Mouse (Mus musculus): ENCODE results near the gene Clasp2.

DNA sequence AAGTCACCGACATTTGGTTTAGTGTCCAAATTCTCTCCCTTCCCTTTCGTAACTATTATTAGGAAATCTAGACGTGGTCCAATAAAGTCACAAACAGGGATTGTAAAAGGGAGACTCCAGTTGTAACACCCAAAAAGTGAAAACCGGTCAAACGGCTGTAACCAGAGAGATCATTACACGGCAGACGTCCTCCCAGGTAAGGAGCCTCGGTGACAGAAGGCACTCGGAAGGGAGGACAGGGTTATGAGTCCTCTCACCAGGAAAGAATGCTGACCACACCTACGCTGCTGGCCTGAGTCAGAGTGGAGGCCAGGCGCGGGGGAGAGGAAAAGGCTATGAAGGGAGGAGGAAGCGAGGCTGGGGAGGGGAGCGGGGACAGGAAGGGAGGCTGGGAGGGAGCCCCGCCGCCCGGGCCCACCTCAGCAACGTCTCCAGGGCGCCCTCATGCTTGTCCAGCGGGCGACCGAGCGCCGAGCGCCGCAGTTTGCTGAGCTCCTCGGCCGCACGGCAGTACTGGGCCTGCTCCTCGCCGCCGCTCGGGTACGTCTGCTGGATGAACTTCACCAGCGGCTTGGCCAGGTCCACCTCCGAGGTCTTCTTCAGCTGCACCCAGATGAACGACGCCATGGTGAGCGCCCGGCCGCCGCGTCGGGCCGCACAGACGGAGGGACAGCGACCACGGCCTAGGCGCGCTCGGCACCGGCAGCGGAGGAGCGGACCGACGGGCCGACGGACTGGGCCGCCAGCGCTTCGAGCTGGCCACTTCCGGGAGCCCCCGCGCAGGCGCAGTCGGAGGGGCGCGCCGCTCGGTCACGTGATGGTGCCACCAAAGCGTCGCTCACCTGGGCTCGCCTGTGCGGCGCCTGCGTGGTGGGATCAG is 33.6 kb upstream of the Clasp2 start, which contains the start of gene Pdcd6ip:
- TF ChIP-seq GATA1 (IDR thresholded peaks at IDR 0.05; ENCODE audit: low read length) = no peak
- TF ChIP-seq TAL1 (IDR thresholded peaks at IDR 0.05; ENCODE audit: low read length) = no peak
